Mouse (Mus musculus) hindbrain, embryonic 16.5 days (tissue): Measurements from ENCODE around the gene Tigd4. TPM values are rescaled to one million over a fixed set of nuclear protein-coding genes. Genes with fewer than 3 reads are reported as not detected.
A peak's percentile ranks its signal among the peaks of the same experiment; 100 is the strongest.
"Not testable (repeated sequence)": the region's sequence is repeated elsewhere in the genome, so short reads cannot be mapped to it uniquely, and the experiment has no call there.

Experiments
- ATAC-seq: fragments of 200-750 bp; cut with Nextera tagmentation; 2 replicates; pipeline ENCODE4 v1.8.0; 2017; ENCODE audit warnings: moderate TSS enrichment, moderate library complexity
- H3K27ac ChIP-seq: fragments of 300-500 bp; sonication (generic); 2 replicates; pipeline ENCODE4 v1.5.1; 2014; ENCODE audit warnings: low read depth, mild to moderate bottlenecking, control low read depth, low read length, moderate library complexity
- H3K27me3 ChIP-seq: fragments of 300-500 bp; sonication (generic); replicated peaks from 2 replicates; pipeline ENCODE4 v1.6.1; 2014; ENCODE audit warnings: low read length; ENCODE audit not compliant: control insufficient read depth, insufficient read depth
- H3K36me3 ChIP-seq: fragments of 300-500 bp; sonication (generic); 2 replicates; pipeline ENCODE4 v1.6.1; 2014; ENCODE audit warnings: mild to moderate bottlenecking, low read length, moderate library complexity, mixed read lengths; ENCODE audit not compliant: control insufficient read depth, insufficient read depth
- H3K4me1 ChIP-seq: fragments of 300-500 bp; sonication (generic); 2 replicates; pipeline ENCODE4 v1.6.1; 2014; ENCODE audit warnings: low read depth, low read length; ENCODE audit not compliant: control insufficient read depth, insufficient read depth
- H3K4me2 ChIP-seq: fragments of 300-500 bp; sonication (generic); 2 replicates; pipeline ENCODE4 v1.6.1; 2014; ENCODE audit warnings: mild to moderate bottlenecking, low read length, control low read depth, moderate library complexity
- H3K4me3 ChIP-seq: fragments of 300-500 bp; sonication (generic); 2 replicates; pipeline ENCODE4 v1.5.1; 2014; ENCODE audit warnings: mild to moderate bottlenecking, low read length, control low read depth, moderate library complexity
- H3K9ac ChIP-seq: fragments of 300-500 bp; sonication (generic); 2 replicates; pipeline ENCODE4 v1.6.1; 2014; ENCODE audit warnings: low read depth, mild to moderate bottlenecking, control low read depth, low read length, moderate library complexity
- H3K9me3 ChIP-seq: fragments of 300-500 bp; sonication (generic); 2 replicates; pipeline ENCODE4 v1.6.1; 2014; ENCODE audit warnings: mild to moderate bottlenecking, low read length, moderate library complexity; ENCODE audit not compliant: control insufficient read depth
- WGBS: fragments of 180-500 bp; shearing (Covaris S2); extraction: QIAGEN DNeasy Blood & Tissue Kit; methylation state at CpG from one replicate; pipeline ENCODE4 v1.1.7; 2014; 5-methylcytosine and 5-hydroxymethylcytosine counted together
- polyA plus RNA-seq: library from polyadenylated mRNA; unstranded; fragments of >200 nt; fragmentation: Nextera tagmentation; extraction: Ambion mirVana; gene quantifications from 2 replicates; pipeline ENCODE4 v1.2.1, GENCODE M21; 2015

Tigd4 gene
- 0.04 and 0.10 TPM in 2 replicates for polyA plus RNA-seq

- peaks cover 6% of the 10 kb centered on the region; the same call in 1 of the 2 replicates for H3K4me1 ChIP-seq
- H3K4me3 ChIP-seq: no peak within 1 kb of the TSS
- no peaks in the 10 kb centered on the region for H3K9me3 ChIP-seq
- 90% methylated on average over 2 of the region's 2 CpGs for WGBS
- H3K27ac ChIP-seq: no peak within 1 kb of the TSS
- no peaks in the 10 kb centered on the region; the same call in 1 of the 2 replicates for H3K27me3 ChIP-seq
- no peaks in the 10 kb centered on the region for H3K36me3 ChIP-seq
- no peak within 1 kb of the TSS for H3K9ac ChIP-seq
- no peak for ATAC-seq
- H3K4me2 ChIP-seq: no peak within 1 kb of the TSS
Measured at GRCm38 (mm10) chr3:84593274-84593673, at the start of gene Tigd4. Tigd4 (plus strand) TSS chr3:84593574.

GRCm38 (mm10) chr3:84547177-84547576, 46.2 kb upstream of the Tigd4 start:
- 86% methylated on average over 8 of the region's 8 CpGs for WGBS

GRCm38 (mm10) chr3:84555780-84556179, 37.6 kb upstream of the Tigd4 start:
- WGBS: 89% methylated on average over 3 of the region's 3 CpGs
- Histone ChIP-seq H3K36me3 (no peaks in the 10 kb centered on the region), H3K9ac (no peak overlapping the region), H3K27ac (no peak overlapping the region), H3K4me1 (no peaks in the 10 kb centered on the region), H3K27me3 (no peaks in the 10 kb centered on the region), H3K4me3 (no peak overlapping the region), H3K9me3 (no peaks in the 10 kb centered on the region), H3K4me2 (no peak overlapping the region)
- ATAC-seq: no peak

More at GRCm38 (mm10) chr3:84547177-84547576, 46.2 kb upstream of the Tigd4 start:
- Histone ChIP-seq H3K4me2 (no peak overlapping the region), H3K4me3 (no peak overlapping the region), H3K4me1 (no peaks in the 10 kb centered on the region), H3K36me3 (no peaks in the 10 kb centered on the region), H3K27ac (no peak overlapping the region), H3K9me3 (no peaks in the 10 kb centered on the region), H3K27me3 (no peaks in the 10 kb centered on the region), H3K9ac (no peak overlapping the region)
- ATAC-seq: no peak

GRCm38 (mm10) chr3:84558301-84558700, 35.1 kb upstream of the Tigd4 start:
- Histone ChIP-seq H3K4me1 (no peaks in the 10 kb centered on the region), H3K36me3 (no peaks in the 10 kb centered on the region), H3K4me2 (no peak overlapping the region), H3K4me3 (no peak overlapping the region), H3K9me3 (no peaks in the 10 kb centered on the region), H3K9ac (no peak overlapping the region), H3K27me3 (no peaks in the 10 kb centered on the region), H3K27ac (no peak overlapping the region)
- 93% methylated on average over 3 of the region's 3 CpGs for WGBS
- no peak for ATAC-seq

GRCm38 (mm10) chr3:84562911-84563310, 30.5 kb upstream of the Tigd4 start:
- not testable (repeated sequence) for H3K9me3 ChIP-seq, H3K27me3 ChIP-seq, H3K4me1 ChIP-seq, H3K4me2 ChIP-seq, H3K27ac ChIP-seq, H3K4me3 ChIP-seq, H3K36me3 ChIP-seq, H3K9ac ChIP-seq, ATAC-seq
- WGBS: 100% methylated on average over 2 of the region's 2 CpGs

- 90% methylated on average over 4 of the region's 4 CpGs for WGBS
- no peak for ATAC-seq
Measured at GRCm38 (mm10) chr3:84563415-84563814, 30.0 kb upstream of the Tigd4 start.

GRCm38 (mm10) chr3:84568540-84568939, 24.8 kb upstream of the Tigd4 start:
- 87% methylated on average over 6 of the region's 6 CpGs for WGBS
- H3K27me3 ChIP-seq: no peaks in the 10 kb centered on the region
- no peak overlapping the region for H3K4me2 ChIP-seq
- H3K9ac ChIP-seq: no peak overlapping the region
- H3K36me3 ChIP-seq: no peaks in the 10 kb centered on the region
- ATAC-seq: no peak
- H3K27ac ChIP-seq: no peak overlapping the region
- no peak overlapping the region for H3K4me3 ChIP-seq
- peaks cover 5% of the 10 kb centered on the region; the same call in 1 of the 2 replicates for H3K4me1 ChIP-seq
- H3K9me3 ChIP-seq: no peaks in the 10 kb centered on the region

More at GRCm38 (mm10) chr3:84563415-84563814, 30.0 kb upstream of the Tigd4 start:
- H3K4me1 ChIP-seq: no peaks in the 10 kb centered on the region
- no peaks in the 10 kb centered on the region for H3K27me3 ChIP-seq
- no peak overlapping the region for H3K4me2 ChIP-seq
- H3K4me3 ChIP-seq: no peak overlapping the region
- no peak overlapping the region for H3K9ac ChIP-seq
- H3K36me3 ChIP-seq: no peaks in the 10 kb centered on the region
- no peaks in the 10 kb centered on the region for H3K9me3 ChIP-seq
- H3K27ac ChIP-seq: no peak overlapping the region

- Histone ChIP-seq H3K4me2 (no peak overlapping the region), H3K9me3 (no peaks in the 10 kb centered on the region), H3K9ac (no peak overlapping the region), H3K4me1 (peaks cover 5% of the 10 kb centered on the region; the same call in 1 of the 2 replicates), H3K36me3 (no peaks in the 10 kb centered on the region), H3K27me3 (no peaks in the 10 kb centered on the region), H3K4me3 (no peak overlapping the region), H3K27ac (no peak overlapping the region)
- 74% methylated on average over 6 of the region's 6 CpGs for WGBS
- ATAC-seq: no peak
Measured at GRCm38 (mm10) chr3:84569587-84569986, 23.8 kb upstream of the Tigd4 start.

- Histone ChIP-seq H3K27ac (no peak overlapping the region), H3K36me3 (no peaks in the 10 kb centered on the region), H3K4me3 (no peak overlapping the region), H3K9ac (no peak overlapping the region), H3K4me2 (no peak overlapping the region), H3K27me3 (no peaks in the 10 kb centered on the region), H3K9me3 (no peaks in the 10 kb centered on the region), H3K4me1 (peaks cover 5% of the 10 kb centered on the region; the same call in 1 of the 2 replicates)
- WGBS: 88% methylated on average over 3 of the region's 3 CpGs
- ATAC-seq: no peak
Measured at GRCm38 (mm10) chr3:84570501-84570900, 22.9 kb upstream of the Tigd4 start.

- WGBS: 62% methylated on average over 4 of the region's 4 CpGs
- no peak for ATAC-seq
- no peaks in the 10 kb centered on the region for H3K27me3 ChIP-seq
Measured at GRCm38 (mm10) chr3:84580716-84581115, 12.7 kb upstream of the Tigd4 start.

More at GRCm38 (mm10) chr3:84580716-84581115, 12.7 kb upstream of the Tigd4 start:
- H3K36me3 ChIP-seq: no peaks in the 10 kb centered on the region
- no peaks in the 10 kb centered on the region for H3K9me3 ChIP-seq
- H3K4me1 ChIP-seq: peaks cover 22% of the 10 kb centered on the region
- H3K4me3 ChIP-seq: no peak overlapping the region
- H3K27ac ChIP-seq: no peak overlapping the region
- no peak overlapping the region; the same call in 1 of the 2 replicates for H3K9ac ChIP-seq
- peak overlapping the region; percentile 86 for H3K4me2 ChIP-seq
